Mouse (Mus musculus) retina, adult 2 months (tissue): ENCODE measurements around the gene Slc34a2.

Experiments
- DNase-seq: peaks from one replicate; pipeline ENCODE4 v3.0.0-alpha.2; 2012; ENCODE audit warnings: low read depth, low spot score

Slc34a2 gene

GRCm38 (mm10) chr5:53025276-53025973 lies 12.5 kb upstream of the Slc34a2 start:
- DNase-seq, result no peak

GRCm38 (mm10) chr5:53031346-53031745 lies 6.5 kb upstream of the Slc34a2 start:
- no peak for DNase-seq

- DNase-seq, result no peak
Observed at GRCm38 (mm10) chr5:53042034-53042748, 4.3 kb downstream of the Slc34a2 start.

- DNase-seq, result no peak
Observed at GRCm38 (mm10) chr5:53042771-53043371, 5.0 kb downstream of the Slc34a2 start.

DNA sequence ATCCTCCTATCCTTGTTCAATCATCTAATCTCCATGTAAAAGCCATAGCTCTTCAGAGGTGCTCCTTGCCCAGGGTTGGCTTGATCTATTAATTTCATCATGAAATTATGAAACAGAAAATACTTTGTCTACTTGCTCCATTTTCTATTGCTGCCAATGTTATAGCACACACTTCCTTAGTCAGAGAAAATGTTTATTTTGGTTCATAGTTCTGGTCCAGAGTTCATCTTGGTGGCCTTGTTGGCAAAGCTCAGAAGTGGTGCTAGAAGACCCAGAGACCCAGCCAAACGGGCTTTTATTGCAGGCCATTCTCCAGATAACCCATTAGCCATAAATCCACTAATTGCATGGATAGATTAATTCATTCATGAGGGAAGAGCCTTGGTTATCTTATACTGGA lies 5.8 kb downstream of the Slc34a2 start:
- DNase-seq, result no peak

- DNase-seq, result no peak
Observed at GRCm38 (mm10) chr5:53047951-53048350, 10.1 kb downstream of the Slc34a2 start.

DNA sequence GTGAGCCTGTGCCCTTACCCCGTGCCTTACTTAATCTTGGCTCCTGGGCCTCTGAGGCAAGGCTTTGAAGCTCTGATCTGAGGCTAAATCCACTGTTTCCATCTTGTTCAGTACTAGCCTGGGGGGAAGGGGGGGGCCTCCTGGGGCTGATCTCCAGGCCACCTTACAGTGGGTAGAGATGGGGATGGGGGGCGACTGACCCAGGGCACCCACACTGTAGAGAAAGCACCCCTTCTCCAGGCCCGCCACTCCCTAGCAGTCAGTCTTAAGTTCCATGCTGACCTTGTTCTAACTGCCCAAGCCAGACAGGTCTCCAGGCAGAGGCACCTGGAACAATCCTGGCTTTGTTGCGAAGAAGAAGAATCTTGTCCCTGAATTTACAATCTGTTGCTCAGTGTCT lies 10.7 kb downstream of the Slc34a2 start:
- DNase-seq, result no peak

GRCm38 (mm10) chr5:53049046-53049445 lies 11.2 kb downstream of the Slc34a2 start:
- DNase-seq, result no peak

GRCm38 (mm10) chr5:53050963-53051362 lies 13.1 kb downstream of the Slc34a2 start:
- no peak for DNase-seq

- DNase-seq, result no peak
Observed at GRCm38 (mm10) chr5:53053246-53053645, 15.4 kb downstream of the Slc34a2 start.

DNA sequence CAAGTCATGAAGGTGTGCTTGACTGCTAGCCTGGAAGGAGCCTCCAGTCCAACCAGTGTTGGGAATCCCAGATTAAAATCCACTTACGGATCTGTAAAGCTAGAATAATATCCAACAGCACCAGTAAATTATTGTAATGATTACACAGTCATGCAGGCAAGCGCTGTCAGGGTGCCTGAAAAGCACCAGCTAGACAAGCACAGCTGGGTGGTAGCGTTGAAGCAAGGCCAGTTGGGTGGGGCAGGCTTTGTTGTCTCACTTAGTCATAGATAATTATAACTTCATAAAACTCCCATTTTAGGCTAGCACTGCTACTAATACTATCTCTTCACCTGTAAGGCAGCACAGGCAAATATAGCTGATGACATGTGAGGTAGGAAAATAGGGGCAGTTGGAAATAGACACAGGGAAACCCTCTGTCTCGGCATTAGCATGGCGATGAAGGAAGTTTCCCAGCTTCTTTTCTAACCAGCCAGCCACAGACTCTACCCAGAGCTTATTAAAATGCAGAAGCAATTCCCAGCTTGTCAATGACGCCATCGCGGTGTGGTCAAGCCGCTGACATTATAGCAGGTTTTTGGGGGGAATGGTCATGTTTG lies 23.8 kb downstream of the Slc34a2 start:
- DNase-seq, result no peak

DNA sequence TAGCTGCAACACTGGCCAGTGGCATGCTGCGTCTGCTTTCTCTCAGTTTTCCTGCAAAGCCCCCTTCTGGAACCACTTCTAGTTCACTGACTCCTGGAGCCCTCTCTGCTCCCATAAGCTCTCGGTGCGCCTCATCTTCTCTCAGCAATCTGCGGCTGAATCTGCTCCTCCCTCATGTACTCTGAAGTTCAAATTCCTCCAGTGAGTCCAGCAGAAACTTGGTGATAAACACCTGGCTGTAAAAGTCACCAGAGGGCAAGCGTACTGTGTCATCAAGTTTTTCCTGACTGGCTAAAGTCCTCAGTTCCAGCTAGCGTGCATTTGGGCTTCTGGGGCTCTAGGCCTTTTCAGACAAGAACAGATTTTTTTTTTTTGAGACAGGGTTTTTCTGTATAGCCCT lies 36.7 kb downstream of the Slc34a2 start:
- DNase-seq, result no peak

GRCm38 (mm10) chr5:53078453-53078852 lies 40.6 kb downstream of the Slc34a2 start:
- no peak for DNase-seq

- DNase-seq, result no peak
Observed at GRCm38 (mm10) chr5:53087452-53087851, 49.6 kb downstream of the Slc34a2 start.

DNA sequence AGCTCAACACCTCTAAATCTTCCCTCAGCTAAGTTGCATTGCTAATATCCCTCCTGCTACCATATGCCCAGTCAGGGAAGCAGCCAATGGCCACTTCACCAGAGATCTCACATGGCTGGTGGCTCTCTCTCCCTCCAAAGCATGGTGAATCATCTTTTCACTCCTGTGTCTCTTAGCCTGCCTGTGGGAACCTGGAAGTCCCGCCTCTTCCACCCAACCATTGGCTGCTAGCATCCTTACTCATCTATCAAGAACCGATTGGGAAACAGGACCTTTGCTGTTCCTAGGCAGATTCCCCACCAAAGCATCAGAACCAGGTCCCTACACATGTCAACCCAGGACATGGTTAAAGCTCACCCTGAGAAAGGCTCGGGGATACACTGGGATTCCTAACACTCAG lies 53.5 kb downstream of the Slc34a2 start:
- no peak for DNase-seq

GRCm38 (mm10) chr5:53101848-53102473 lies 64.1 kb downstream of the Slc34a2 start:
- DNase-seq, result no peak

- no peak for DNase-seq
Observed at GRCm38 (mm10) chr5:53104177-53104855, 66.4 kb downstream of the Slc34a2 start.

DNA sequence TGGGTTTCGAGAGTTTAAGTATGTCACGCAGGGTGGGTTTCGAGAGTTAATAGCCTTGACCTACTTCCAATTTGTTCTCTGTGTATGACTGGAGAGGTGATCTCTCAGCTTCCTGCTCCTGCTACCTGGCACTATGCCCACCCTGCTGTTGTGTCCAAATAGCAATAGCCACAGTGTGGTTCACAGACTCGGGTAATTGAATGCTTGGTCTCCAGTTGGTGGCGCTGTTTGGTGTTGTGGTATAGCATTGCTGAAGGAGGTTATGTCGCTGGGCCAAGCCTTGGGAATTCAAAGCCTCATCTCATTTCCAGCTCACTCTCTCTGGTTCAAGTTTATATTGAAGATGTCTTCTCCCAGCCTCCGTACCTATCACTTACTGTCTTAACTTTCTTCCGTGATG lies 67.8 kb downstream of the Slc34a2 start:
- no peak for DNase-seq

- DNase-seq, result no peak
Observed at GRCm38 (mm10) chr5:53106125-53106524, 68.2 kb downstream of the Slc34a2 start.

DNA sequence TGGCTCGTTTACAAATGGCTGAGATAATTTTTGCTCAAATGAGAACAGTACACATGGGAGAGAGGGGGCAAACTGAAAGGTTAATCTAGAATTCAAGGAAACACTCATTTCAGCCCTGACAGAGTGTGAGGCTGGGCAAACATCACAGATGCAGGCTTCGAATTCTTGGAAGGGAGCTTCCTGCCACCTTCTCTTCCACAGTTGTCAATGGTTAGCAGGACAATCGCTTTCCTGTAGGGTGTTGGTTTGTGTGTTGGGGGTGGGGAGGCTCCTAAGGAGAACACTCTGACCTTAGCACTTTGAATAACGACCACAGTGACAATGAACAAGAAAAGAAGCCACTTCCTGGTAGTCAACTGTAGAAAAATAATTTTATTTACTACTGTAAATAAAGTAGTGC lies 68.8 kb downstream of the Slc34a2 start:
- DNase-seq, result no peak

DNA sequence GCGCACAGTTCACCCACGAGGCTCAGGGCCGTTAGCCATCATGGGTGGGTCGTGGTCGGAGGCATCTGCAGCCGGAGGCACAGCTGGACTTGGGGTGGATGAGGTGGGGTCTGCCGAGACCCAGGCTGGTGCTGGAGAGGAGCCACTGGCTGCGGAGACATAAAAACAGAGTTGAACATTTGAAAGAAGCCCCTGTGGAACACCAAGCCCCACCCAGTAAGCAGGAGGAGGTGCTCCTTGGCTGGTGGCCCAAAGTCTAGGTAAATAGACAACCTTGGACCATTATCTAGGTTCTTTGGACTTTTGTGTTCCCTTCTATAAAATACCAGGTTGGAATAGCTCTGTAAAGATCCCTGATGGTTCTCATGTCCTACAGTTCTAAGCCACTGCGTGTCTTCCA lies 70.1 kb downstream of the Slc34a2 start:
- DNase-seq, result no peak
